Mouse (Mus musculus) lung, adult 2 months (tissue): ENCODE data around the gene Pde4dip. TPM values are rescaled to one million over a fixed set of nuclear protein-coding genes. Genes with fewer than 3 reads are reported as not detected.

Source experiments
- DNase-seq: peaks from one replicate; pipeline ENCODE4 v3.0.0; 2022
- H3K4me1 ChIP-seq: fragments of 200-500 bp; 2 replicates; pipeline ENCODE4 v1.6.1; 2011; ENCODE audit warnings: low read length; ENCODE audit not compliant: control insufficient read depth, insufficient read depth
- H3K4me3 ChIP-seq: fragments of 200-500 bp; replicated peaks from 2 replicates; pipeline ENCODE3; 2011; ENCODE audit warnings: low read depth, mild to moderate bottlenecking, control low read depth, low read length; ENCODE audit errors: extremely low read depth
- CTCF ChIP-seq: fragments of 200-500 bp; IDR thresholded peaks from 2 replicates; pipeline ENCODE4 v1.5.1; 2011; ENCODE audit warnings: mild to moderate bottlenecking, low read length, control low read depth; ENCODE audit not compliant: insufficient read depth
- POLR2A ChIP-seq: fragments of 200-500 bp; IDR thresholded peaks from 2 replicates; pipeline ENCODE4 v1.6.1; 2011; ENCODE audit warnings: low read depth, mild to moderate bottlenecking, control low read depth, low read length, borderline replicate concordance; ENCODE audit errors: extremely low read depth
- WGBS: fragments of 180-500 bp; shearing (Covaris S2); methylation state at CpG from one replicate; pipeline ENCODE4 v1.1.7; 2018; 5-methylcytosine and 5-hydroxymethylcytosine counted together
- polyA plus RNA-seq: library from polyadenylated mRNA; depleted of rRNA; stranded (reverse); fragments of >200 nt; gene quantifications from 2 replicates; pipeline ENCODE4 v1.2.3, GENCODE M21; 2012

Gene Pde4dip
- polyA plus RNA-seq, 1 experiment, result 68.2 TPM

- H3K4me1 ChIP-seq, result no peaks in the 10 kb centered on the region; the same call in 1 of the 2 replicates
- no peak for DNase-seq
- 60% methylated on average over 4 of the region's 4 CpGs for WGBS
- no peak overlapping the region for H3K4me3 ChIP-seq
- TF ChIP-seq POLR2A (no peak), CTCF (no peak)
Measured at GRCm38 (mm10) chr3:97734259-97734658, 154.2 kb downstream of the Pde4dip start.

- no peaks in the 10 kb centered on the region; the same call in 1 of the 2 replicates for H3K4me1 ChIP-seq
- no peak overlapping the region for H3K4me3 ChIP-seq
- 83% methylated on average over 6 of the region's 6 CpGs for WGBS
- no peak for DNase-seq
- TF ChIP-seq POLR2A, result no peak
- no peak for TF ChIP-seq CTCF
Measured at GRCm38 (mm10) chr3:97732622-97733021, 155.9 kb downstream of the Pde4dip start.

DNA sequence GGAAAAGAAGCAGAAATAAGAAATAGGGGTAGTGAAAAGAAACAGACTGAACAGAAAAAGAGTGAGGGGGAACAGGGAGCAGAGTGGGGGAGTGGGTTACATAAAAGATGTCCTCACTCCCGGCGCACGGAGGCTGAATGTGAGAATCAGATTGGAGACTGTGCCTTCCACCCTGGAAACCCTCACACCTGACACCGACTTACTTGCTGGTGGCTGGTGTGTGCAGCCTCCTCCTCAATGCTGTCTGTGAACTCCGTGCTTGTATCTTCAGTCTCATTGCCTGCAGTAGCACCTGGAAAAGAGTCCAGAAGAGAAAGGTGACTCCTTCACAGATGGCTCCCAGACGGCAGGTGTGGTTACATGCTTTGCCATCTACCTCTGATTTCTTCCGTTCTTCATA lies 157.9 kb downstream of the Pde4dip start:
- no peak for DNase-seq
- no peaks in the 10 kb centered on the region; the same call in 1 of the 2 replicates for H3K4me1 ChIP-seq
- no peak overlapping the region for H3K4me3 ChIP-seq
- no peak for TF ChIP-seq CTCF
- WGBS, result 87% methylated on average over 7 of the region's 7 CpGs

DNA sequence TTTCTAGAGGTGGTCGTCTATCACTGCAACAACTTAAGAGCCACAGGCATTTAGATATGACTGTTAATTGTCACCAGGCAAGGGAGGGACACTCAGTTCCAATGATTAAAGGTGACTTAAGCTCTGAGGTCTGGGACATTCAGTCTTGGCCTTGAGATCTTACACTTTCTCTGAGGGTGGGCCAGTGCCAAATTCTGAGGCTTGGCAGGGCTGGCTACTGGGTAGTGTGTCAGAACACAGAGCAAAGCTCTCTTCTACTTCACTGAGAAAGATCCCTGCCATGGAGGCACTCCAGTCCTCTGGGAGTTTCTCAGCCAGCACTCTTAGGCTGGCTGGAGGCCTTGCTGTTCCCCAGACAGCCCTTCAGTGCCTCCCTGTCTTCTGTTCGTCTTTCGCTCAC lies 158.4 kb downstream of the Pde4dip start:
- 76% methylated on average over 3 of the region's 3 CpGs for WGBS
- TF ChIP-seq POLR2A (no peak), CTCF (no peak)
- no peak for DNase-seq
- Histone ChIP-seq H3K4me3 (no peak overlapping the region), H3K4me1 (no peaks in the 10 kb centered on the region; the same call in 1 of the 2 replicates)

DNA sequence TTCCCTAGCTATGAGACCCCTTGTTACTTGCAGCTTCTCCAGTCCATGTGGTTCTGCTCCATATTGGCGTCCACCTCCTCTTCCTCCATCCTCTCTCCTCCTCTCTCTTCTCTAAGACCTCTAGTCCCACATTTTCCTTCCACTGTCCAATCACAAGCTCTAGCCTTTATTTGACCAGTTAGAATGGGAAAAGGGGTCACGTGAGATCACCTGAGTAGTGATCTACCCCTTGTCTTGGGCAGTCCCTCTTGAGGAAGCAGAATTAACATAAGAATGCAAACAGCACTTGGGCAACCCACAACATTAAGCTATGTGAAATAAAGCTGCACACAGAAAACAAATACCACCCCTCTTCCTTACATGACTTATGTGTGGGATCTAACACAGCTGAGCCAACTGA lies 160.7 kb downstream of the Pde4dip start:
- TF ChIP-seq POLR2A (no peak), CTCF (no peak)
- no peak for DNase-seq
- H3K4me3 ChIP-seq, result no peak overlapping the region
- 85% methylated on average over 2 of the region's 2 CpGs for WGBS
- H3K4me1 ChIP-seq, result peaks cover 2% of the 10 kb centered on the region; the same call in 1 of the 2 replicates

- DNase-seq, result no peak
- no peak overlapping the region for H3K4me3 ChIP-seq
- TF ChIP-seq CTCF, result no peak
- no peak for TF ChIP-seq POLR2A
- 80% methylated on average over 9 of the region's 9 CpGs for WGBS
- no peaks in the 10 kb centered on the region for H3K4me1 ChIP-seq
Measured at GRCm38 (mm10) chr3:97719116-97719515, 169.4 kb downstream of the Pde4dip start.

DNA sequence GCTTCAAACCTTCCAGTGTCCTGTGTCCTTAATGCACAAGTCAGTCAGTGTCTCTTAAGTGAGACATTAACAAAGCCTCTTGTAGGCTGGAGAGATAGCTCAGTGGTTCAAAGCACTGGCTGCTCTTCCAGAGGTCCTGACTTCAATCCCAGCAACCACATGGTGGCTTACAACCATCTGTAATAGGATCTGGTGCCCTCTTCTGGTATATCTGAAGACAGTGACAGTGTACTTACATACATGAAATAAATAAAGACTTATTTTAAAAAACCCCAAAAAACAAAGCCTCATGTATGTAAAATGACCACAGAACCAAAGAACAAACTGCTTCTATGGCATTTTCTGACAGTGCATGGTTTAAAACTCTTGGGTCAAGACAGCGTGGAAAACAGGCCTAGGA lies 172.6 kb downstream of the Pde4dip start:
- DNase-seq, result no peak
- TF ChIP-seq CTCF (no peak), POLR2A (no peak)
- WGBS, result 87% methylated on average over 1 of the region's 1 CpGs
- no peaks in the 10 kb centered on the region for H3K4me1 ChIP-seq
- no peak overlapping the region for H3K4me3 ChIP-seq

DNA sequence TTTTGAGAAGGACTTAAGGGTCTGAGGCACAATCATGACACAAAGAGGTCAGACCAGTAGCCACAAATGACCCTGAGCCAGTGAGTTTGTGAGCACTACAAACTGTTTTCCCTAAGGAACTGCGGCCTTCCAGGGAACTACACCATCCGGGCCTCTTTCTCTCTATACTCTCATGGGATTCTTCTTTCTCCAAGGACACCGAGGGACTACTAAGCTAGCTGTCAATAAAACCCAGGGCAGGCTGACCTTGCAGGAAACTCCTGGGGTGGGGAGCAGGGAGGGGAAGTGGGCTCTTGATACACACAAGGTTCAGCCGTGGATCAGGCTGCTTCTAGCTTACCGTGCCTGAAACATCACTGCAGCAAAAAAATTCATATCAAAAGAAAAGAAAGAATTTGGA lies 177.6 kb downstream of the Pde4dip start:
- no peaks in the 10 kb centered on the region for H3K4me1 ChIP-seq
- WGBS, result 42% methylated on average over 5 of the region's 5 CpGs
- DNase-seq, result no peak
- no peak overlapping the region for H3K4me3 ChIP-seq
- TF ChIP-seq CTCF (no peak), POLR2A (no peak)

DNA sequence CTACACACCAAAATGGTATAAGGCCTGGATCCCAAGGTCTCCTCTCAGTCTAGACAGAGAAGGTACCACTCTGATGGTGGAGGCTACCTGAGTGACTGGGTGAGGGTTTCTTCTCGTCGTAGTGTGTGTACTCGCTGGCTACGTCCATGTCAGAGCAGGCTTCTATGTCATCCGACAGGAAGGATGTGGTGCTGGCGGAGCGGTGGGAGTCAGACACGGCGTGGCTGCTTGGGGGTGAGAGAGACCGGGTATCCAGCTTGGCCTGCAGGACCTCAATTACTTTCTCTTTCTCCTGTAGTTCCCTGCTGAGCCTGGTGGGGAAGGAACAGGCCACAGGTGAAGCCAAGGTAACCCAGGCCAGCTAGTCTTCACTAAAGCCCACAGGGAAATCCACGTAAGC lies 178.4 kb downstream of the Pde4dip start:
- WGBS, result 81% methylated on average over 11 of the region's 11 CpGs
- TF ChIP-seq POLR2A, result no peak
- no peak for TF ChIP-seq CTCF
- Histone ChIP-seq H3K4me3 (no peak overlapping the region), H3K4me1 (no peaks in the 10 kb centered on the region)
- no peak for DNase-seq

DNA sequence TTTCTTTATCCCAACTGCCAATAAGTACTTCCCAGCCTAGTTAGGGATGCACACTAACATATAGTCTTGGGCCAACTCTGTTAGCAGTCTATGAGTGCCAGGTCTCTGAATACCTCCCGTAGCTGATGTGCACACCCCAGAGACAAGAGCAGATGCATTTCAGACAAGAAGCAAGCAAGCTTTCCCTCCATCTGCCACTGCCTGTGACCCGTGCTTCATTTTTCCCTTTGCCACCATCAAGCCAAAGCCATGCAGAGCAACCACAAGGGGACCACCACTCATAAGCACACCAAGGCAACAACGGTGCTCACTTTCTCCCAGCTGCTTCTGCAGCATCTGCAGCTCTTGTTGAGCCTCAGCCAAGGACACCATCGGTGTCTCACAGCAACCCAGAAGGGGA lies 181.9 kb downstream of the Pde4dip start:
- no peak overlapping the region for H3K4me3 ChIP-seq
- WGBS, result 76% methylated on average over 4 of the region's 4 CpGs
- DNase-seq, result no peak
- no peak for TF ChIP-seq CTCF
- no peak for TF ChIP-seq POLR2A
- no peaks in the 10 kb centered on the region for H3K4me1 ChIP-seq

GRCm38 (mm10) chr3:97705508-97705907 lies 183.0 kb downstream of the Pde4dip start:
- H3K4me1 ChIP-seq, result no peaks in the 10 kb centered on the region
- DNase-seq, result no peak
- no peak overlapping the region for H3K4me3 ChIP-seq
- TF ChIP-seq CTCF (no peak), POLR2A (no peak)
- 88% methylated on average over 3 of the region's 3 CpGs for WGBS
